Mouse (Mus musculus) intestine, postnatal 0 days (tissue): ENCODE results near the gene Tfap2c. TPM values are rescaled to one million over a fixed set of nuclear protein-coding genes. Genes with fewer than 3 reads are reported as not detected.

Experiments used
- ATAC-seq: fragments of 200-750 bp; cut with Nextera tagmentation; 2 replicates; pipeline ENCODE4 v1.8.0; 2017; ENCODE audit warnings: mild to moderate bottlenecking, moderate TSS enrichment, moderate library complexity
- H3K27ac ChIP-seq: fragments of 300-500 bp; sonication (generic); 2 replicates; pipeline ENCODE4 v1.5.1; 2014; ENCODE audit warnings: mild to moderate bottlenecking, low read depth, low read length, moderate library complexity
- H3K27me3 ChIP-seq: fragments of 300-500 bp; sonication (generic); replicated peaks from 2 replicates; pipeline ENCODE4 v1.6.1; 2014; ENCODE audit warnings: low read length, mixed read lengths; ENCODE audit not compliant: control insufficient read depth, insufficient read depth
- H3K36me3 ChIP-seq: fragments of 300-500 bp; sonication (generic); 2 replicates; pipeline ENCODE4 v1.6.1; 2014; ENCODE audit warnings: mild to moderate bottlenecking, moderate library complexity; ENCODE audit not compliant: control insufficient read depth, insufficient read depth
- H3K4me1 ChIP-seq: fragments of 300-500 bp; sonication (generic); replicated peaks from 2 replicates; pipeline ENCODE4 v1.6.1; 2014; ENCODE audit warnings: antibody characterized with exemption, low read length, mixed read lengths; ENCODE audit not compliant: control insufficient read depth, insufficient read depth
- H3K4me2 ChIP-seq: fragments of 300-500 bp; sonication (generic); replicated peaks from 2 replicates; pipeline ENCODE4 v1.6.1; 2014; ENCODE audit warnings: low read depth, mild to moderate bottlenecking, moderate library complexity
- H3K4me3 ChIP-seq: fragments of 300-500 bp; sonication (generic); 2 replicates; pipeline ENCODE4 v1.5.1; 2014; ENCODE audit warnings: low read depth, low read length
- H3K9ac ChIP-seq: fragments of 300-500 bp; sonication (generic); 2 replicates; pipeline ENCODE4 v1.6.1; 2014; ENCODE audit warnings: mild to moderate bottlenecking, low read depth, low read length
- H3K9me3 ChIP-seq: fragments of 300-500 bp; sonication (generic); 2 replicates; pipeline ENCODE4 v1.6.1; 2016; ENCODE audit warnings: mixed run types; ENCODE audit not compliant: control insufficient read depth
- CTCF ChIP-seq: sonication (generic); IDR thresholded peaks from 2 replicates; pipeline ENCODE4 v1.5.1; 2016; ENCODE audit warnings: low read depth, mild to moderate bottlenecking, control low read depth, antibody characterized with exemption, moderate library complexity
- WGBS: fragments of 180-500 bp; shearing (Covaris S2); extraction: QIAGEN DNeasy Blood & Tissue Kit; methylation state at CpG from one replicate; pipeline ENCODE4 v1.1.7; 2014; 5-methylcytosine and 5-hydroxymethylcytosine counted together
- polyA plus RNA-seq: library from polyadenylated mRNA; unstranded; fragments of >200 nt; fragmentation: Nextera tagmentation; extraction: Ambion mirVana; gene quantifications from 2 replicates; pipeline ENCODE4 v1.2.1, GENCODE M21; 2015

Gene Tfap2c
- polyA plus RNA-seq, 1 experiment from 2014 or later: not detected

GRCm38 (mm10) chr2:172604625-172605024 lies 55.2 kb downstream of the Tfap2c start:
- ATAC-seq: no peak
- H3K4me1 ChIP-seq: no peaks in the 10 kb centered on the region

GRCm38 (mm10) chr2:172605642-172606041 lies 56.2 kb downstream of the Tfap2c start:
- H3K27me3 ChIP-seq: no peaks in the 10 kb centered on the region
- WGBS: 38% methylated on average over 7 of the region's 7 CpGs
- H3K27ac ChIP-seq: no peak overlapping the region
- no peak overlapping the region for H3K4me2 ChIP-seq
- no peaks in the 10 kb centered on the region for H3K36me3 ChIP-seq
- TF ChIP-seq CTCF: no peak
- no peaks in the 10 kb centered on the region for H3K9me3 ChIP-seq
- H3K4me3 ChIP-seq: no peak overlapping the region
- ATAC-seq: no peak
- no peak overlapping the region for H3K9ac ChIP-seq
- H3K4me1 ChIP-seq: no peaks in the 10 kb centered on the region

More at GRCm38 (mm10) chr2:172604625-172605024, 55.2 kb downstream of the Tfap2c start:
- no peak for TF ChIP-seq CTCF
- no peak overlapping the region for H3K4me3 ChIP-seq
- H3K36me3 ChIP-seq: no peaks in the 10 kb centered on the region
- no peak overlapping the region for H3K27ac ChIP-seq
- WGBS: 94% methylated on average over 3 of the region's 3 CpGs
- H3K9me3 ChIP-seq: no peaks in the 10 kb centered on the region
- no peaks in the 10 kb centered on the region for H3K27me3 ChIP-seq
- H3K4me2 ChIP-seq: no peak overlapping the region
- no peak overlapping the region for H3K9ac ChIP-seq

GRCm38 (mm10) chr2:172607710-172608109 lies 58.3 kb downstream of the Tfap2c start:
- Histone ChIP-seq H3K9ac (no peak overlapping the region), H3K4me1 (no peaks in the 10 kb centered on the region), H3K9me3 (no peaks in the 10 kb centered on the region), H3K4me2 (no peak overlapping the region), H3K27me3 (no peaks in the 10 kb centered on the region), H3K27ac (no peak overlapping the region), H3K36me3 (no peaks in the 10 kb centered on the region), H3K4me3 (no peak overlapping the region)
- WGBS: 73% methylated on average over 11 of the region's 11 CpGs
- no peak for TF ChIP-seq CTCF
- no peak for ATAC-seq

Other genes starting within 250 kb of the Tfap2c start
- gene Fam210b, start 204.0 kb upstream of the Tfap2c start, polyA plus RNA-seq: 11.5 and 12.7 TPM in 2 replicates
- gene Aurka, start 179.1 kb upstream of the Tfap2c start, polyA plus RNA-seq: 17.9 and 23.1 TPM in 2 replicates
- 18.0 and 19.4 TPM in 2 replicates for gene Cstf1, start 178.9 kb upstream of the Tfap2c start, polyA plus RNA-seq
- 0.29 and 0.33 TPM in 2 replicates for gene Cass4, start 155.8 kb upstream of the Tfap2c start, polyA plus RNA-seq
- gene Rtf2, start 109.0 kb upstream of the Tfap2c start, polyA plus RNA-seq: 75.3 and 82.5 TPM in 2 replicates
- 0.17 and 0.51 TPM in 2 replicates for gene Gcnt7, start 91.0 kb upstream of the Tfap2c start, polyA plus RNA-seq
- not detected in 2 replicates for gene Fam209, start 77.1 kb upstream of the Tfap2c start, polyA plus RNA-seq